Mouse (Mus musculus): Measurements from ENCODE around the gene Asxl2. TPM values are rescaled to one million over a fixed set of nuclear protein-coding genes. Genes with fewer than 3 reads are reported as not detected.
"Not testable (repeated sequence)": the region's sequence is repeated elsewhere in the genome, so short reads cannot be mapped to it uniquely, and the experiment has no call there.

The Asxl2 gene
- total RNA-seq, 2 experiments from 2014 or later, result 32.6 to 34.3 TPM

DNA sequence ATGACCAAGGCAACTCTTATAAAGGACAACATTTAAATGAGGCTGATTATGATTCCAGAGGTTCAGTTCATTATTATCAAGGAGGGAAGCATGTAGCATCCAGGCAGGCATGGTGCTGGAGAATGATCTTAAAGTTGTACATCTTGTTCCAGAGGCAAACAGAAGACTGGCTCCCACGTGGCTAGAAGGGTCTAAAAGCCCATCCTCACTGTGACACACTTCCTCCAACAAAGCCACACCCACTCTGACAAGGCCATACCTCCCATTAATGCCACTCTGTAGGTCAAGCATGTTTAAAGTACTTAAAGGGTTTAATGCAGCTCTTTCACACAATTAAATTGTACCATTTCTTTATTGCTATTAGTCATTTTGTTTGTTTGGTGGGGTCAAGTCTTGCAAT lies 7.1 kb downstream of the Asxl2 start:
- no peak for TF ChIP-seq CTCF (conservative IDR thresholded peaks at IDR 0.05)
- no peak overlapping the region for H3K4me3 ChIP-seq
- DNase-seq (ENCODE audit: low spot score in 2 of 2), result no peak
- no peak overlapping the region for H3K27ac ChIP-seq

DNA sequence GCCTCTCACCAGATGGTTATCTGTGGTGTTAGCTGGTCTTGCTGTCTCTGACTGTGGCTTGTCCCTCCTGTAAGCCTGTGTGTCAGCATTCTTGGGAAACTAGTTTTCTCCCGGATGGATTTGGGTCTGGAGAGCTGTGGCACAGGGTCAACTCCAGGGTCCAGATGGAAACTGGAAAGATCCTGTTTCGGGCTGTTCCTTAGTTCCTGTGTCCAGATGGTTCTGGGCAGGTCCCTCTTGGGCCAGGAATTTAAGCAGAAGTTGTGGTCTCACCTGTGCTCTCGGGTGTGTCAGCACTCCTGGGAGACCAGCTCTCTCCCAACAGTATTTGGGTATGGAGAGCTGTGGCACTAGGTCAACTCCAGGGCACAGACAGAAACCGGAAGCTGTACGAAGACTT lies 9.8 kb downstream of the Asxl2 start:
- Histone ChIP-seq H3K27ac (no peak overlapping the region), H3K4me3 (no peak overlapping the region)
- TF ChIP-seq CTCF (conservative IDR thresholded peaks at IDR 0.05), result no peak
- no peak for DNase-seq (ENCODE audit: low spot score in 2 of 2)

DNA sequence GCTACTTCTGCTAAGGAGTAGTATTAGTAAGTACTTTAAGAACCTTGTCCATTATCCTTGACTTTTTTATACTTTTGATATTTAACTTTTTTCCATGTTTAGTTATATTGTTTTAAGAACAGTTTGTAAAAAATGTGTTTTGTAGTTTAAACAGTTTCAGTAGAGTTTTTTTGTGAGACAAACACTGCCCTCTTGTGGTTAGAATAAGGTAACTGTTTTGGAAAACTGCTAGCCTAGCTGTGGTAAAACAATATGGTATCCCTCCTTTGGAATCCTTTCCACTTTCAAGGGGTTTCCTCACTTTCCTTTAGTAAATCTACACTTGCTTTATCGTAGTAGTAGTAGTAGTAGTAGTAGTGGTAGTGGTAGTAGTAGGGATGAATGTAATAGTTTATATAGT lies 11.2 kb downstream of the Asxl2 start:
- no peak for DNase-seq (ENCODE audit: low spot score in 2 of 2)
- Histone ChIP-seq H3K4me3 (no peak overlapping the region), H3K27ac (no peak overlapping the region)
- peak; percentile 76 for TF ChIP-seq CTCF (conservative IDR thresholded peaks at IDR 0.05)

DNA sequence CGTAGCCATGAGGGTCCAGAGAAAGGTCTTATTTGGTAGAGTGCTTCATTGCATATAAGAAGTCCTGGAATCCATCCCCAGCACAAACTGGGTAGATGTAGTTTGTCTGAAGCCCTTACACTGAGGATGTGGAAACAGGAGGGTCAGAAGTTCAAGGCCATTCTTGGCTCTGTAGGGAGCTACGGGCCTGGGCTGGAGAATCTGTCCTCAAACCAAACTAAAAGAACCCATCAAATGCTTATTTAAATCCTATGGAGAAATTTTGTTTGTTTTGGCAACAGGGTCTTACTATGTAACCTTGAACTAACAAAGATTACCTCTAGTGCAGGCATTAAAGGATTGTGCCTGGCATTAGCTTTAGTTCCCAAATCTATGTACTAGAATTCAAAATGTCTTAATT lies 14.3 kb downstream of the Asxl2 start:
- Histone ChIP-seq H3K4me3 (no peak overlapping the region), H3K27ac (no peak overlapping the region)
- no peak for TF ChIP-seq CTCF (conservative IDR thresholded peaks at IDR 0.05)
- DNase-seq (ENCODE audit: low spot score in 2 of 2), result no peak

DNA sequence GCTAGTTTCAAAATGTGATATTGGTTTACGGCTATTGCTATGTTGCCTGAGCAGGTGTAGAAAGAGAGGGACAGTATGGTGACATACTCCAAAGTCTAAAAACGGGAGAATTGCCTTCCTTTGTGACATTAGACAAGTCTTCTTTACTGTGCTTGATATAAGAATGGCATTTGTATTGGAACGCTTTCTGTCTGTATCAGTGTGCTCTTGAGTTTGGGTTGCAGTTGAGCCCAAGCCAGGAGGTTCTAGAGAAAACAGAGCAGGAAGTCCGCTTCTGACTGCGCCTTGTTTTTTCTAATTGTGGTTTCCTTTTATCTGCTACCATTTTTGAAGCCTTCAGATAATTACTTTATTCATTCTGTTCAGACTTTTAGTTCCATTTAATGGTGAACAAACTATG lies 14.7 kb downstream of the Asxl2 start:
- no peak for TF ChIP-seq CTCF (conservative IDR thresholded peaks at IDR 0.05)
- no peak overlapping the region for H3K4me3 ChIP-seq
- no peak for DNase-seq (ENCODE audit: low spot score in 2 of 2)
- H3K27ac ChIP-seq, result no peak overlapping the region

DNA sequence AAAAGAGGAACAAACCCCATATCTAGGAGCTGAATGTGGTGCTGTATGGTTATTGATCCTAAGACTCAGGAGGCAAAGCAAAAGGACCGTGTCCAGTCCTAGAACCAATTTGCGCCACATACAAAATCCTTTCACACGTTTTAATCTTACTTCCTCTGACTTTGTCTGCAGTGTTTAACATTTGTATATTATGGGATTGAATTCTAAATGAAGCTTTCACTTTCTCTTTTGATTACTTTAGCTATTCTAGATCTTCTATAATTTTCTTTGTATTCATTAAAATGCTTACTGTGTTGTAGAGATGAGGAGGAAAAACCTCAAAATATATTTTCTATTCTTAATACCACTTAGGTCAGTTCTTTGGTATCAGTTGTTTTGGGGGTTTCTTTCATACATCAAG lies 26.9 kb downstream of the Asxl2 start:
- no peak for TF ChIP-seq CTCF (conservative IDR thresholded peaks at IDR 0.05)
- H3K4me3 ChIP-seq, result no peak overlapping the region
- no peak overlapping the region for H3K27ac ChIP-seq
- DNase-seq (ENCODE audit: low spot score in 2 of 2), result no peak

DNA sequence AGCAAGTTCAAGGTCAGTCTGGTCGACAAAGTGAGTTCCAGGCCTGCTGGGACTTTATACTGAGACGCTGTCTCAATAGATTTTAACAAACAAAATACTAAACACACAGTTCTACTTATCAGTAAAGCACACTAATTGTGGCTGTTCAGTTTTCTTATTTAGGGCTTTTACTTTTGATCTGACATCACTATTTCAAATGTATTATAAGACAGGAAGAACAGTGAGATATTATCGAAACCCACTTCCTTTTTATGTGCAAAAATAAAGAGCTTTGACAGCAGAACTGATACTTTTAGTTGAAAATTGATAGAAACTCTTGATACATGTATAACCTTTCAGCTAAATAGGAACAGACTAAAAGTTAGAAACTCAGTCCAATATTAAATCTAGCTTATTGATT lies 36.4 kb downstream of the Asxl2 start:
- TF ChIP-seq CTCF (conservative IDR thresholded peaks at IDR 0.05), result no peak
- Histone ChIP-seq H3K27ac (no peak overlapping the region), H3K4me3 (no peak overlapping the region)
- DNase-seq (ENCODE audit: low spot score in 2 of 2), result no peak

DNA sequence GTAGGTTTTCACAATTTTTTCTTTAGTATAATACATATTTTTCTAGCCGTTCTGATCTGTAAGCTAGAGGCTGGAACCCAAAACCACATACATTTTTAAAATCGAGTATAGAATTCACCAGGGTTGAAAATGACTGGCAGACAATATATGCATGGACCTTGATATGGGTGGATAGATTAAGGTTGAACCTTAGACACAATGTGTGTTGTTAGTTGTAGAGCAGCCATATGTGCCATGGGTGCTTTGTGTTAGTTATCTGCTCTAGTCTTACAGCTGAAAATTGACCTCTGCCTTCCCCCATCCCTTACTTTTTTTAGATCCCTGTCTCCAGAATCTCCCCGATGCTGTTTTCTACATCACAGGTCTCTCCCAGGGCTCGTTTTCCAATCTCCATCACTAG lies 73.0 kb downstream of the Asxl2 start:
- no peak for DNase-seq (ENCODE audit: low spot score in 2 of 2)
- Histone ChIP-seq H3K4me3 (no peak overlapping the region), H3K27ac (no peak overlapping the region)
- no peak for TF ChIP-seq CTCF (conservative IDR thresholded peaks at IDR 0.05)

DNA sequence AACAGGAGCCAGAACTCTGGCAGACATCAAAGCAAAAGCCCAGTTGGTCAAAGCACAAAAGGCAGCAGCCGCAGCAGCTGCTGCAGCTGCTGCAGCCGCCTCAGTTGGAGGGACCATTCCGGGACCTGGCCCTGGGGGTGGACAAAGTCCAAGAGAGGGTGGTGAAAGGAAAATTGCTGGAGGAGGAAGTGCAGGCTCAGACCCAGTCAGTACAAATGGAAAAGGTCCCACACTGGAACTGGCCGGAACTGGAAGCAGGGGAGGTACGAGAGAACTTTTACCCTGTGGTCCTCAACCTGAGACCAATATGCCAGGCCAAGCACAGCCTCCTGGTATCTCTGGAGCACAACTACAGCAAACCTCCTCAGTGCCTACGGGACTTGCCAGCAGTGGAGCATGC lies 73.4 kb downstream of the Asxl2 start:
- Histone ChIP-seq H3K4me3 (no peak overlapping the region), H3K27ac (no peak overlapping the region)
- no peak for TF ChIP-seq CTCF (conservative IDR thresholded peaks at IDR 0.05)
- no peak for DNase-seq (ENCODE audit: low spot score in 2 of 2)

DNA sequence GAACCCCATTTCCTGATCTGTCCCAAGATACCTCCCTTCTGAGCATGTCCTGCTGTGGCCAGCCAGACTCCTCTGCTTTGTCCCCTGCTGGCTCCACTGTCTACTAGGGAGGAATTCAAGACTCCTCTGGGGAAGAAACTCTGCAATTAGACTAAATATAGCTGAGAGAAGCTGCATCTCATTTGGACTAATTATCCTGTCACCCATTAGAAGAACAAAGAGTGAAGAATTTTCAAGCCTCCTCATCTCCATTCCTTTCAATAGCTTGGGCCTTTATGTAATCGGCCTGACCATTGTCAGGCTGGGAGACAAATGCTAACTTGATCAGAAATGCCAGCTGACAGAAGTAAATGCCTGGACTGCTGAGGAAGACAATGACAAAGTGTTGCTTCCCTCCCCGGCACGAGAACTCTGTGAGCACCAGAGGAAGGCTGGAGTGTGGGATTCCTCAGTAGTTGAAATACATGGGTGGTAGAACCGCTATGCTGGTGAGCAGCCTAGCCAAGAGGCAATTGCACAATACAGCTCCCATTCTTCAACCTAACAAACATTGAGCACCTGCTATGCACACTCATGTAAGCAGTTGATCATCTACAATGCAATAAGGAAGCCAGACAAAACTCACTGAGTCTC lies 92.1 kb downstream of the Asxl2 start:
- 0 out of 2 replicates have a peak overlapping the region, but pooled peaks have one; percentile 21 for H3K27ac ChIP-seq
- DNase-seq (ENCODE audit: low spot score in 2 of 2), result peak in 1 of 2 experiments; percentile 12

DNA sequence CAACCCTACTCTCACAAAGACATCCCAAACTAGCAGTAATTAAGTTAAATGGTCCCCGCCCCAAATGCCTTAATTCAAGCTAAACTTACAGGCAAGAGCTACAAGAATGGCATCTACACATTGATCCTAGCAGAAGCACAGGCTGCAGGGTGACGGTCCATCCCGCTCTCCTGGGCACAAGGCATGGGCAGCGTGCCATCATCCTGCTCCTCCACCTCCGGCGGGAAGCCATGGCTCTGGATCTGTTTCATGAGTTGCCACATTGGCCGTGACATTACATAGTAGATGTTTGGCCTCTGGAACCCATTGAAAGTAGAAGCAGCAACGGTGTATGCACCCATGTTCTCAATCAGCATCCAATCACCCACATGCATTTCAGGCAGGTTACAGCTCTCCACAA lies 95.1 kb downstream of the Asxl2 start:
- H3K4me3 ChIP-seq; H3K27ac ChIP-seq; DNase-seq (ENCODE audit: low spot score in 2 of 2): not testable (repeated sequence)

More for the DNA sequence above, 92.1 kb downstream of the Asxl2 start:
- no peak for TF ChIP-seq CTCF (conservative IDR thresholded peaks at IDR 0.05)
- H3K4me3 ChIP-seq, result no peak overlapping the region

DNA sequence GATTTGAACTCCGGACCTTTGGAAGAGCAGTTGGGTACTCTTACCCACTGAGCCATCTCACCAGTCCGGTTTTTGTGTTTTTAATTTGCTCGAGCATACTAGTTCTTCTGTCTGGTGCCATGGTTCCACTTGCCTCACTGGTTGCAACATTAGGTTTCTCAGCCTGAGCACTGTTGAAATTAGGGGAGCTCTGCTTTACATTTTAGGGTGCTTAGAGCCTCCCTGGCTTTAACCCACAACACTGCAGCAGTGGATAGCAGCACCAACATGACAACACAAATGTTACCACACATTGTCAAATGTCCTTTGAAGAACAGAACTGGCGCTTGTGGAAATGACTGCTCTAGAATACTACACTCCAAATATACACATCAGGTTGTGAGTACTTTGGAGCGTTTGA lies 98.9 kb downstream of the Asxl2 start:
- TF ChIP-seq CTCF (conservative IDR thresholded peaks at IDR 0.05), result no peak
- DNase-seq (ENCODE audit: low spot score in 2 of 2), result no peak
- Histone ChIP-seq H3K4me3 (no peak overlapping the region), H3K27ac (no peak overlapping the region)

DNA sequence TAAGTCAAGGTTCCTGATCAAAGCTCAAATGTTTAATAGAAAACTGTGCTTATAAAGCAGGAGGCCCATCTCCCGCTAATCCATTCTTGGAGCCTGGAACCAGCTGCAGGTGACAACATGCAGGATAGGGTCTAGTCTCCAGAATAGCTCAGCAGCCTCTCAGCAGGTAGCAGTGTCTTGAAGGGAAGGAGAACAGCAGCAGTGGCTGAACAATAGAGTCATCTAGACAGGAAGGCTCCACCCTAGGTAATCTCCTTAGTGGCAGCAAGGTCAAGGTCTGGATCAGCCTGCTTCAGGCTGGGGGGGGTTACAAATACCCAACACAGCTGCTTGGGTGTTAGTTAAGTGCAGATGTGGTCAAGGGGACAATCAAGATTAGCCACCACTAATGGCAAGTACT lies 108.8 kb downstream of the Asxl2 start:
- not testable (repeated sequence) for H3K27ac ChIP-seq; H3K4me3 ChIP-seq; DNase-seq (ENCODE audit: low spot score in 2 of 2)

DNA sequence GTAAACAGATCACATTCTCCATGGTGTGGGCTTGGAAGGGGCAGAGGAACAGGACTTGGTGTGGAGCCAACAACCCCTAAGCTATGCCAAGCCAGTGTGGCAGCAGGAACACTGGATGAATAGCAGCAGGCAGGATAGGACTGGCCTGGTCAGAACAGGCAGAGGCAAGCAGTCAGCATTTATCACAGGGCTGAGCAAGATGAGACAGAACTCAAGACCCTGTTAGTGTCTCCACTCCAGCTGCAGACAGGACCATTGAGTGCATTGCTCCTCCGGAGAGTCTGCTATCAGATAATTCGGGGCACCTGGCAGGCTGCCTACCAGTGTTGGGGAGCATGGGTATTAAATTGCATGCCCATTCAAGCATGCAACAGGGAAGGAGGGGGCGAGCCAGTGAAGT lies 111.0 kb downstream of the Asxl2 start:
- no peak overlapping the region for H3K4me3 ChIP-seq
- DNase-seq (ENCODE audit: low spot score in 2 of 2), result no peak
- no peak overlapping the region for H3K27ac ChIP-seq
- TF ChIP-seq CTCF (conservative IDR thresholded peaks at IDR 0.05), result no peak

DNA sequence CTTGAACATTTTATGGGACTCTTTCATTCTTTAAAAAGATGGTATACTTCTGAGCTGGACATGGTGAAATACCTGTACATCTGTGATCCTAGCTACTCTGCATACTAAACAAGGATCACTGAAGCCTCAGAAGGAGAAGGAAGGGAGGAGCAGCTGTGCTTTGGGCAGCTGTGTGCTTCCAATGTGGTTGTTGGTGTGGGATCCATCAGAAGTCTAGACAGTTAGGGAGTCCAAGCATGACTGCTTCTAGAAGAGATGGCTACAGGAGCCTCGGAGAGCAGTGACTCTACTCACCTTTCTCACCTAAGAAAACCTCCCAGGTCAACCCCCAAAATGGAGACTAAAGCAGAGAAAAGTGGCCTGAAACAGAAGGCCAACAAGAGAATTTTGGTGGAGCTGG lies 111.4 kb downstream of the Asxl2 start:
- DNase-seq (ENCODE audit: low spot score in 2 of 2), result no peak
- H3K27ac ChIP-seq, result no peak overlapping the region

More for the DNA sequence above, 111.4 kb downstream of the Asxl2 start:
- H3K4me3 ChIP-seq, result no peak overlapping the region
- no peak for TF ChIP-seq CTCF (conservative IDR thresholded peaks at IDR 0.05)
